Mouse (Mus musculus) forebrain, embryonic 14.5 days (tissue): ENCODE measurements around the gene Fads2. TPM values are rescaled to one million over a fixed set of nuclear protein-coding genes. Genes with fewer than 3 reads are reported as not detected.

Source experiments
- ATAC-seq: fragments of 200-750 bp; cut with Nextera tagmentation; 2 replicates; pipeline ENCODE4 v1.8.0; 2017; ENCODE audit warnings: mild to moderate bottlenecking, moderate library complexity
- DNase-seq: peaks from one replicate; pipeline ENCODE4 v3.0.0-alpha.2; 2015; ENCODE audit warnings: low spot score
- H3K27ac ChIP-seq: fragments of 300-500 bp; sonication (generic); 2 replicates; pipeline ENCODE4 v1.5.1; 2014; ENCODE audit warnings: low read depth, mild to moderate bottlenecking, control low read depth, low read length, moderate library complexity
- H3K27me3 ChIP-seq: fragments of 300-500 bp; sonication (generic); replicated peaks from 2 replicates; pipeline ENCODE4 v1.6.1; 2014; ENCODE audit warnings: low read length, control low read depth, mixed read lengths; ENCODE audit not compliant: control insufficient read depth, insufficient read depth
- H3K36me3 ChIP-seq: fragments of 300-500 bp; sonication (generic); 2 replicates; pipeline ENCODE4 v1.6.1; 2014; ENCODE audit warnings: low read length, control low read depth; ENCODE audit not compliant: control insufficient read depth, insufficient read depth
- H3K4me1 ChIP-seq: fragments of 300-500 bp; sonication (generic); 2 replicates; pipeline ENCODE4 v1.6.1; 2014; ENCODE audit warnings: antibody characterized with exemption, low read length, control low read depth; ENCODE audit not compliant: control insufficient read depth, insufficient read depth
- H3K4me2 ChIP-seq: fragments of 300-500 bp; sonication (generic); 2 replicates; pipeline ENCODE4 v1.6.1; 2014; ENCODE audit warnings: mild to moderate bottlenecking, control low read depth, low read length
- H3K4me3 ChIP-seq: fragments of 300-500 bp; sonication (generic); 2 replicates; pipeline ENCODE4 v1.5.1; 2014; ENCODE audit warnings: low read depth, low read length, control low read depth
- H3K9ac ChIP-seq: fragments of 300-500 bp; sonication (generic); 2 replicates; pipeline ENCODE4 v1.6.1; 2014; ENCODE audit warnings: mild to moderate bottlenecking, low read length, control low read depth, moderate library complexity
- H3K9me3 ChIP-seq: fragments of 300-500 bp; sonication (generic); replicated peaks from 2 replicates; pipeline ENCODE4 v1.6.1; 2016; ENCODE audit warnings: low read length, control low read depth, mixed read lengths; ENCODE audit not compliant: control insufficient read depth
- WGBS: fragments of 180-500 bp; shearing (Covaris S2); extraction: QIAGEN DNeasy Blood & Tissue Kit; methylation state at CpG from one replicate; pipeline ENCODE4 v1.1.7; 2014; 5-methylcytosine and 5-hydroxymethylcytosine counted together
- polyA plus RNA-seq: library from polyadenylated mRNA; unstranded; fragments of >200 nt; fragmentation: Nextera tagmentation; extraction: Ambion mirVana; gene quantifications from 2 replicates; pipeline ENCODE4 v1.2.1, GENCODE M21; 2014

Gene Fads2
- polyA plus RNA-seq, 1 experiment from 2014 or later, result 71.1 TPM

- WGBS, result 83% methylated on average over 4 of the region's 4 CpGs
- H3K4me2 ChIP-seq, result no peak overlapping the region
Observed at GRCm38 (mm10) chr19:10093829-10094228, 7.7 kb downstream of the Fads2 start.

GRCm38 (mm10) chr19:10086976-10087375 lies 14.6 kb downstream of the Fads2 start:
- Histone ChIP-seq H3K4me1 (no peaks in the 10 kb centered on the region), H3K4me2 (no peak overlapping the region), H3K9me3 (no peaks in the 10 kb centered on the region), H3K36me3 (peaks cover 99% of the 10 kb centered on the region), H3K27me3 (no peaks in the 10 kb centered on the region), H3K27ac (no peak overlapping the region), H3K4me3 (no peak overlapping the region), H3K9ac (no peak overlapping the region)
- ATAC-seq, result no peak
- 85% methylated on average over 4 of the region's 4 CpGs for WGBS
- no peak for DNase-seq

More at GRCm38 (mm10) chr19:10093829-10094228, 7.7 kb downstream of the Fads2 start:
- ATAC-seq (no peak), DNase-seq (no peak)
- no peaks in the 10 kb centered on the region for H3K27me3 ChIP-seq
- H3K27ac ChIP-seq, result no peak overlapping the region
- H3K4me1 ChIP-seq, result peaks cover 22% of the 10 kb centered on the region
- H3K9me3 ChIP-seq, result no peaks in the 10 kb centered on the region
- H3K36me3 ChIP-seq, result peaks cover 75% of the 10 kb centered on the region
- no peak overlapping the region for H3K4me3 ChIP-seq
- H3K9ac ChIP-seq, result no peak overlapping the region

DNA sequence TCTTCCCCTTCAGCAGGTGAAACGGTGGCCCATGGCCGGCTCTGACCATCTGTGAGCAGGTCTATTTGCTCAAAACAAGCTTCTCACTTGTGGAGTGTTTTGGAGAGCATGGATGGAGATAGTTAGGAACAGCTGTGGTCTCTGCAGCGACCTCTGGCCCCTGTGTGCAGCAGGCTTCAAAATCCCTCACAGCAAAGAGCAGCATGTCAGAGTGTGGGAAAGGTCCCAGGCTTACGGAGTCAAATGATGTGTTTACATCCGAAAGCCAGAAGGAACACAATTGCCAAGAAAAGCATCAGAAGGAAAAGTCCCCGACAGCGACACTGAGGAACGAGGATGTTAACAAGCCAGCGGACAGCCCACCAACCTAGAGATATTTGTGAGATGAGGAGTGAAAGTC lies 16.1 kb downstream of the Fads2 start:
- Histone ChIP-seq H3K4me2 (no peak overlapping the region), H3K9me3 (no peaks in the 10 kb centered on the region), H3K4me3 (no peak overlapping the region), H3K4me1 (no peaks in the 10 kb centered on the region), H3K36me3 (peaks cover 99% of the 10 kb centered on the region), H3K27me3 (no peaks in the 10 kb centered on the region), H3K9ac (no peak overlapping the region), H3K27ac (no peak overlapping the region)
- no peak for ATAC-seq
- 93% methylated on average over 9 of the region's 9 CpGs for WGBS
- no peak for DNase-seq

DNA sequence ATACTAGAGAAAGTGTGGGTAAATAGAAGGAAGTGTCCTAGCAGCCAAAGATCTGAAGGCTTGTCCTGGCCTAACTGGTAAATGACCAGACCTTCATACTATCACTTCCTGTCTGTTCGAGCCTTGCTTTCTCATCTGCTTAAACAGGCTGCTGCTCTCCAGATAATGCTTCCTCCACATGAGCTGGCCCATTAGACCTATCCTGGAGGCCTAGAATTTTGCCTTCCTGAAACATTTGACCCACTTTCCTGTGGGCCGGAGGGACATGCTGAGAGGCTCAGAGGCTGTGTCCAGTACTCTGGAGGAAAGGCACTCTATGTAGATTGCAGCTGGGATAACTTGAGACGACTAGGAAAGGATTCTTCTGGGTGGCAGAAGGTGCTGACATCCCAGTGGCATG lies 19.4 kb downstream of the Fads2 start:
- no peak overlapping the region for H3K4me3 ChIP-seq
- H3K36me3 ChIP-seq, result peaks cover 99% of the 10 kb centered on the region
- 89% methylated on average over 3 of the region's 3 CpGs for WGBS
- H3K9me3 ChIP-seq, result no peaks in the 10 kb centered on the region
- ATAC-seq (no peak), DNase-seq (no peak)
- no peak overlapping the region for H3K4me2 ChIP-seq
- H3K9ac ChIP-seq, result no peak overlapping the region
- H3K27me3 ChIP-seq, result no peaks in the 10 kb centered on the region
- no peaks in the 10 kb centered on the region for H3K4me1 ChIP-seq
- H3K27ac ChIP-seq, result no peak overlapping the region

- no peaks in the 10 kb centered on the region for H3K4me1 ChIP-seq
- H3K4me3 ChIP-seq, result no peak overlapping the region
- H3K4me2 ChIP-seq, result no peak overlapping the region
- no peak overlapping the region for H3K9ac ChIP-seq
- no peaks in the 10 kb centered on the region for H3K27me3 ChIP-seq
- DNase-seq, result no peak
- 96% methylated on average over 7 of the region's 7 CpGs for WGBS
- H3K36me3 ChIP-seq, result peaks cover 99% of the 10 kb centered on the region
- no peak for ATAC-seq
- H3K9me3 ChIP-seq, result no peaks in the 10 kb centered on the region
- no peak overlapping the region for H3K27ac ChIP-seq
Observed at GRCm38 (mm10) chr19:10080384-10080783, 21.2 kb downstream of the Fads2 start.

GRCm38 (mm10) chr19:10078392-10078791 lies 23.2 kb downstream of the Fads2 start:
- Histone ChIP-seq H3K4me1 (no peaks in the 10 kb centered on the region), H3K9ac (no peak overlapping the region), H3K4me3 (no peak overlapping the region), H3K27ac (no peak overlapping the region), H3K4me2 (no peak overlapping the region), H3K9me3 (no peaks in the 10 kb centered on the region), H3K27me3 (no peaks in the 10 kb centered on the region), H3K36me3 (peaks cover 100% of the 10 kb centered on the region)
- DNase-seq (no peak), ATAC-seq (no peak)
- WGBS, result 79% methylated on average over 6 of the region's 6 CpGs

- Histone ChIP-seq H3K9me3 (no peaks in the 10 kb centered on the region), H3K4me2 (no peak overlapping the region), H3K36me3 (peaks cover 98% of the 10 kb centered on the region), H3K27me3 (no peaks in the 10 kb centered on the region), H3K9ac (no peak overlapping the region), H3K4me1 (peaks cover under 1% of the 10 kb centered on the region), H3K4me3 (no peak overlapping the region), H3K27ac (no peak overlapping the region)
- 92% methylated on average over 5 of the region's 5 CpGs for WGBS
- no peak for ATAC-seq
- DNase-seq, result no peak
Observed at GRCm38 (mm10) chr19:10073145-10073544, 28.4 kb downstream of the Fads2 start.

GRCm38 (mm10) chr19:10071892-10072291 lies 29.7 kb downstream of the Fads2 start:
- Histone ChIP-seq H3K4me2 (no peak overlapping the region), H3K27ac (peak overlapping the region; percentile 81; the same call in 1 of the 2 replicates), H3K27me3 (no peaks in the 10 kb centered on the region), H3K4me3 (no peak overlapping the region), H3K9me3 (no peaks in the 10 kb centered on the region), H3K36me3 (peaks cover 98% of the 10 kb centered on the region), H3K9ac (no peak overlapping the region), H3K4me1 (peaks cover 3% of the 10 kb centered on the region)
- DNase-seq, result peak; percentile 30
- ATAC-seq, result peak; percentile 13; the same call in 1 of the 2 replicates
- WGBS, result 57% methylated on average over 4 of the region's 4 CpGs

DNA sequence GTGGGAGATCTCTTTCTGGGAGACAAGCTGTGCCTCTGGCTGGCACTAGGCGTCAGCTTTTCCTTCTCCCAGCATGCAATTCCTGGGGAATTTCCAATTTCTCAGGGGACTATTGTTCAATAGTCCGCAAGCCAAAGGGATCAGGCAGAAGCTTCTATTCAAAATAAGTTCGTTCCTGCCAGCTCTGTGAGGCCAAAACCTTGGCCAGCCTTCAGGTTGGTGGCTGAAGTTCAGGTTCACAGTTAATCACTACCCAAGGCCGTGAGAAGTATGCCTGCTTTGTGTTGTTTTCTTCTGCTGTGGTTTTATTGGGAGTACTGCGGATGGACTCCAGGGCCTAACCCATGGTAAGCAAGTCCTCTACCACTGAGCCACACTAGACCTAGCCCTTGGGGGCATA lies 30.4 kb downstream of the Fads2 start:
- H3K36me3 ChIP-seq, result peaks cover 98% of the 10 kb centered on the region
- H3K27ac ChIP-seq, result peak overlapping the region; percentile 81
- 33% methylated on average over 5 of the region's 5 CpGs for WGBS
- no peak overlapping the region for H3K9ac ChIP-seq
- peak; percentile 67 for ATAC-seq
- no peak overlapping the region for H3K4me3 ChIP-seq
- H3K27me3 ChIP-seq, result no peaks in the 10 kb centered on the region
- peaks cover 3% of the 10 kb centered on the region for H3K4me1 ChIP-seq
- peak; percentile 86 for DNase-seq
- H3K4me2 ChIP-seq, result no peak overlapping the region
- H3K9me3 ChIP-seq, result no peaks in the 10 kb centered on the region
